Mouse (Mus musculus) E14TG2a.4 (cell line): Measurements from ENCODE around the gene Gm20388.

Source experiments
- CTCF ChIP-seq: conservative IDR thresholded peaks from 2 replicates; pipeline ENCODE4 v1.5.1; 2014; ENCODE audit warnings: low read length
- NANOG ChIP-seq: IDR thresholded peaks from 2 replicates; pipeline ENCODE4 v1.6.1; 2014; ENCODE audit warnings: borderline replicate concordance, low read length, mixed read lengths
- POU5F1 ChIP-seq: IDR thresholded peaks from 2 replicates; pipeline ENCODE4 v1.6.1; 2014; ENCODE audit warnings: low read length, borderline replicate concordance

DNA sequence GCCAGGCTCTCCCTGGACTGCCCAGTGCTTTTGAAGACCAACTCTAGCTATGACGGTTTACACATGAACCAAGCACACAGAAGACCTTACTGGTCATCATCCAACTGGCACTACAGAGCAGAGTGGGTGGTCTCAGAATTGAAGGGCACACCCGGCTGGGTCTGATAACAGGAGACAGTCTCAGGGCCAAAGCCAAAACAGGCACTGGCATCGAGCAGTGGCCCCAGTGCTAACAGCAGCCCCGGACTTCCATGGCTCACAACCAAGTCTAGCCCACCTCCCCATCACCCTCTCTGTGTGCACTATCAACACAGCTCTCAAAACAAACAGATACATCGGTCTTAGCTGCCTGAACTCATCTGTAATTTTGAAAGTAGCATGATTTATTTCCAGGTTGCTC, 1995.2 kb downstream of the Gm20388 start:
- no peak for TF ChIP-seq CTCF
- no peak for TF ChIP-seq NANOG
- TF ChIP-seq POU5F1 = no peak
